Mouse (Mus musculus): ENCODE measurements at regions not wholly inside any gene's neighbourhood (a gene's known extent, or its start where the extent isn't known, plus 50 kb on each side); places are given as distances from the start of the nearest gene placed in this dataset.

DNA sequence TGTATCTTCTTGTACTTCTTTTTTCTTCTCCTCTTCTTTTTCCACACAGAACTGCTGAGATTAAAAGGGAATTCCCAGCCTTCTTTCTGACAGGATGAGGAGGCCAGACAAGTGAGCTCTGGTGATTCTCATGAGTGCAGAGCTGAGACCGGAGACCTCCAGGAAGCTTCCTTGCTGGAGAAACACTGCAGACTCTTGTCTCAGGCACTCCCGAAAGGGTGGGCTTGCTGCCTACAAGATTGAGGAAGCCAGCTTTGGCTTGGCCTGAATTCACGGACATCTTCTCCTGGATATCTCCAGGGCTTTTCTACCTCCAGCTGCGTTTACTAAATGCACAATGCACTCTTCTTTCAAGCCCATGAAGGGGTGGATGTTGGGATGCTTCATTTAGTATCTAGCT is 226.0 kb downstream of the Csl start:
- peak in 1 of 2 experiments; percentile 15 for DNase-seq

DNA sequence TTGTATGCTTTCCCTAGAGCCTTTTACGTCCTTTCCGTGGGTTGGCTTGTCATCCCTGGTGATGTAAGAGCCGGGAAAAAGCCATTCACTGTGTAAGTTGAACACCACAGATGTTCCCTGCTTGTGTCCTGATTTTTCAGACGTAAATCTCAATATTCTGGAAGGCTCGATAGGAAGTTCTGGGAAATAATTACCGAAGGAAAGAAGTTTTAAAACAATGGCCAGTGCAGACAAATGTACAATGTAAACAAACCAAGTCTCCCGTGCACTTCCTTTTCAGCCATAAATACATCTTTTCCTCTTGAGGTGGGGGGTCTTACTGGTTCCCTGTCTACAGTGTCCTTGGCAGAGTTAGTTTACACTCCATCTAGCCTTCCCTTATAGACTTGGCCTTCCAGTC is 225.2 kb downstream of the Csl start:
- no peak for DNase-seq

DNA sequence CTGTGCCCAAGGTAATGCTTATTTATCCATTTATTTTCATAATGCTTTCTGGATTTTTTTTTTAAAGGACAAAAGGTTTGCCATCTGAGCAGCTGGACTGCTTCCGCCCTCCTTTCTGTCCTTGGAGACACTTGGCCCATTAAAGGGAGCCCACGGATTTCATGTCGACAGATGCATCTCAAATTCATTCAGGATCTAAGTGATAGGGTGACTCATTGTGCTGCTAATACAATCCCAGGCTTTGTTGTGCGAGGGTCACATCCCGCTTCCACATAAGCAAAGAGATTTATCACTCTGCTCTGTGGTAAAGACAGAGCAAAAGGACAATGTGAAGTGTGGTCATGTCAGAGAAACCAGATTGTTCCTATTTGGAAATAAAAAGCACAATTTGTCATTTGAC is 220.8 kb downstream of the Csl start:
- DNase-seq = no peak

DNA sequence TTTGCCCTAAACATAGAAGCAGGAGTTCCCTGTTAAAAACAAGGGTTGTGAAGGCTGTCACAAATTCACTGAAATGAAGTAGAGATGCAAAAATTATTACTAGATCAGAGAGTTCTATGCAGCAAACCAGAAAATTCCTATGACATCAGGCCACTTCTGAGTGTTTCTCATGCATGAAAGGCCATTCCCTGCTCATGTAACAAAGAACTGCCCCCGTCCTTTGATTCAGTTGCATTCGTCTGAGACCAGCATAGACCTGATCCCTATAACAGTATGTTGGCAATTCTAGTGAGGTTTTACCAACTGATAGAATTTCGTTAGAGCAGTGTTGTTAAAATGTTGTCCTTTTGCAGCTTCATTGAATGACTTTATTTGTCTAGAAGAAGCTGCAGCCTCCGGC is 207.1 kb downstream of the Csl start:
- DNase-seq = no peak

- peak; percentile 47 to 61 for DNase-seq
These were observed 206.5 kb downstream of the Csl start for GRCm38 (mm10) chr10:99552836-99553540.

DNA sequence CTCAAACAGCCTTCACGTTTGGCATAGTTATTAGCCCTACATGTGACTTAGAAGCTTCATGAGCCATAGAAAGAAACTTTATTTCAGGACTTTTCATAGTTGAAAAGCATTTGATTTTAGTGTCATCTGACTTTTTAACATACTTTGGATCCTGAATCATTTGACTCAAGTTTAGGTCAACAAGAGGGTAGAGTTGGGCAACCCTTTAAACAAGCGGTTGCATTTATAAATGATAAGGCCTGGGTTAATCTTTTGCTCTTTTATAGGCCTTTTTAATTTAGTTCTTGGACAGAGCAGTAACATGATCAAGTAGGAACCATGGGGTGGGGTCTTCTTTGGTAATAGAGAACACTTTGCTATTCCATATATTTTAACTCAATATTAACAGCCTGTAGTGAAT is 204.4 kb downstream of the Csl start:
- DNase-seq = no peak

- no peak for DNase-seq
These were observed 203.7 kb downstream of the Csl start for GRCm38 (mm10) chr10:99555658-99556352.

DNA sequence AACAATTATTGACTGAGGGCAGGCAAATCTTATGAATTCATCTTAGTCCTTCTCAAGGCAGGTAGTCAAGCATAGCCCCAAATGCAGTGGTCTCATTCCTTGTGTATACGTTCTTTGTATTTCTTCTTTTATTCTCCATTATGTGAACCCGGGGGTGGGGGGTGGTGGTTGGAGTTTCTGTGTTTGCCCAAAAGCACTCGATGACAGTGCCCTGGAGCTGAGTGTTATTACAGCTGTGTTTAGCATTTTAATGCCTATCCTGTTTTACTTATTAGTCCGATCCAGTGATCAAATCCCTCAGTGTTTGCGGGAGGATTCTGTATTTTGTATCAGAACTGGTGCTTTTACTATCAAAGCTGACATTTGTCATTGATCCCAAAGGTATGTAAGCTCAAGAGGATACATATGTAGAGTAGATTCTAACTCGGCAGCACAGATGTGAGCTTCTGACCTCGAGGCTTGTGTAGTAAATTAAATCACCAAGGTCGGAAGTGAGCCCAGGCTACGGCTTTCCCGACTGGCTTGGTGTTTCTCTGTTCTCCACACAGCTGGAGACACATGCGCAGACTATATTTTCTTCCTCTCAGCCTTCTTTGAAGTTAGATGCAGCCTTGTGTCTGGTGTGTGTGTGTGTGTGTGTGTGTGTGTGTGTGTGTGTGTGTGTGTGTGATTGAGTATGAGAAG is 203.0 kb downstream of the Csl start:
- DNase-seq = no peak

DNA sequence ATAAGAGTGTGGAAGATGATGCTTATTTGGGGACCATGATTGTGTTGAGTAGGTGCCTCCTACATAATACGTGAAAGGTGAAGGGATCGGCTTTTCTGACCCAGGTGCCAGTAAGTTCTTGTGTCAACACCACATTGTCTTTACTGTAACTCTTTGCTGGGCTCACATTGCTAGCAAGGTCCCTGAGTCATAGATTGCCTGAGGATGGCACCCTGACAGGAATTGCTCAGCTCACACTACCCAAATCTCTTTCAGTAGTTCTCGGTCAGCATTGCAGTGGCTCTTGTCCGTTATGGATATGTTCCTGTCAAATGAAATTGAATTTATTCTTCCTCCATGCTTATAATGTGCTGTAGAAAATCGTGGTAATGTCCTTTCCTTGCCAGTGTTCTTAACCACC is 200.8 kb downstream of the Csl start:
- no peak for DNase-seq

DNA sequence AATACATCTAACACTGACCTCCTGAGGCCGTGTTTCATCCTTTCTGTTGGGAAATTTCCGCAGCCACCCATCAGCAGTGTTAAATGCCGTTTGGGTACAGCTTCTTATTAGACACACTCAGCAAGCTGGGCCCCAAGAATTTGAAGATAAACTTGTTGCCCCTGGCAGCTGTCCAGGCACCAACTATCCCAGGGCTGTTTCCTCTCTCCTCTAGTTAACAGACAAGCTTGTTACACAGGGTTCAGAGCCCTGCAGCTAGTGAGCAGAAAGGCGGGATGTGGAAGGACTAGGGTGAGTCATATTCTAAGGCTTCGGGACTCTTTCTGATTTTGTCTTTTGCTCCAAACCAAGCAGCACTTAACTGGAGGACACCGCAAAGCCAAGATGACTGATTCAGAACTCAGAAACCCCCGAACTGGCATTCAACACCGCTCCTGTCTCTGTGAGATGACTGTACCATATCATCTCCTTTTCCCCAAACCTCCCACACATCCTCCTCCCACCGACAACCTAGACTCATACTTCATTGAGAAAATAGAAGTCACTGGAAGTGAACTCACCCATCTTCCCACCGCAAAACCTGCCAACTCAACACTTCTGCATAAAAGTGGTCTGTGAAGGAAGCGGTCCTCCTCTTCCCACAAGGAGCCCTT is 198.2 kb downstream of the Csl start:
- no peak for DNase-seq

GRCm38 (mm10) chr10:99564605-99565004 is 194.9 kb downstream of the Csl start:
- DNase-seq = no peak

- DNase-seq = peak; percentile 79 to 83
These were observed 191.0 kb downstream of the Csl start for GRCm38 (mm10) chr10:99568424-99568823.

DNA sequence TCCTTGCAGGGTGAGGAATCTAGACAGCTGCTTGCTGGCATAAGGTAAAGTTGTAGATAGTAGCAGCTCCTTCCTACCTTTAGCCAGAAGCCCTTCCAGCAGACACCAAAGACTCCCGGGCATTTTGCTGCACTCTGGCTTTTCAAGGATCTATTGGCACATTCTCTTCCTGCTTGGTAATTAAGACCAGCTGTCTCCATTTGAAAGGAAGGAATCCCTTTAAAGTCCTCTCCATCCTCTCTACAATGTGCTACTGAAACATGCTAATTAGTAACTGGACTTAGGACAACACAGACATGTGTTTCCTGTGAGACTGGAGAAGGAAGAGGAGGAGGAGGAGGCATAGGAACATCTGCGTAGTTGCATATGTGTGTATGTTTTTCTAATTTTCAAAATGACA is 189.3 kb downstream of the Csl start:
- DNase-seq = peak; percentile 25

GRCm38 (mm10) chr10:99573997-99574396 is 185.5 kb downstream of the Csl start:
- DNase-seq = peak in 1 of 2 experiments; percentile 15

DNA sequence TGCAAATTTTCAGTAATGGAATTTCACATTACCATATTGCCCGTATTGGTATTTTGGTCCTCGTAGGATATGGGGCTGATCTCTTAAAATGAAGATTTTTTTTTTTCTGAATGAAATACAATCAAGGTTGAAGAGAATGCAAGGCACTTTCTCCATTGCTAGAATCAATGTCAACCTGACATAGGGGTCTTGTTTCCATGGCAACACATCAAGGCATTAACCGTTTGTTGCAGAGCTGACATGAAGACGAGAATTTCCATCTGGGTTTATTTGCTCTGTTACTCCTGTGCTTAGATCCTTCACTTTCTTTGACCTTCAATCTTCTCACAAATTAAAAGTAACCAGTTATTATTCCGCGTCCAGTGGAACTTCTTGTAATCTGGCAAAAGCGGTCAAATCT is 184.2 kb downstream of the Csl start:
- peak; percentile 16 to 36 for DNase-seq

DNA sequence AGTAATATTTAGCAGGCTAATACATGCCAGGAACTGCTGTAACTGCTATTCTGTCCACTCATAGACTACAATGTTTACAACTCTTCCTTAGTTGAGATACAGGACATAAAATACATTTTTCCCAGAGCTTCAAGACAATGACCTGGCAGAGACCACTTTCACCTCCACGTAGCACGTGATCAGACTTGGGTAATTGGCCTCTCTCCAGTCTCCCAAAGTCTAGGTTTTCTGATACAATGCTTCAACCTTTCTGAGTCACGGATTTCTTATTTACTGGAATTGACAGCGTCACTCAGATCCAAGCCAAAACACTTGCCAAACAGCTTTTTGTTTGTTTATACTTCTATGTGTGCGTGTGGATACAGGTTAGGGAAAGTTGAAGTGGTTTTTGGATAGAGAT is 183.2 kb downstream of the Csl start:
- DNase-seq = no peak

DNA sequence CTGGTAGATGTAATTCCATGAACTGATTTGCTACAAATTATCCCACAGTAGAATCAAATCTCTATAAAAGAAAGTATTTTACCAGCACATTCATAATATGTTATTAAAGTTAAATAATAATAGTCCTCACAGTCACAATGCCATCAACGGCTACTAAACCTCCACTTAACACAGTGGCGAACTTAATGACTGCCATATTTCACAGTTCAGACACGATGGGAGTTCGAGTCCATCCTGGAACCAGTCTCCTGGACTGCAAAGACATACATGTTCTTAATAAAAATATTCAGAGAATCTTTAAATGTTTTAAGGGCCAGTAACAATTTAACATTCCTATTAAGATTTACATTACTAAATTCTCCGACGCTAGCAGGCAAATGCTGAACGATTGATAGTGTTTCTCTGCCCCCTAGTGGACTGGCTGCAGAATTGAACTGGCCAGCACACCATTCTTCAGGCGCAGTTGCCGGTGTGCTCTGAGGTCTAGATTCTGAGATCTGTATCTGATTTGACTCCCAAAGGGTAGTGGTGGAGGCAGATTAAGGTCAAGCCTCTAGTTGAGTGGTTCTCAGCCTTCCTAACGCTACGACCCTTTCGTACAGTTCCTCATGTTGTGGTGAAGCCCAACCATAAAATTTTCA is 182.3 kb downstream of the Csl start:
- DNase-seq = peak; percentile 73 to 83

DNA sequence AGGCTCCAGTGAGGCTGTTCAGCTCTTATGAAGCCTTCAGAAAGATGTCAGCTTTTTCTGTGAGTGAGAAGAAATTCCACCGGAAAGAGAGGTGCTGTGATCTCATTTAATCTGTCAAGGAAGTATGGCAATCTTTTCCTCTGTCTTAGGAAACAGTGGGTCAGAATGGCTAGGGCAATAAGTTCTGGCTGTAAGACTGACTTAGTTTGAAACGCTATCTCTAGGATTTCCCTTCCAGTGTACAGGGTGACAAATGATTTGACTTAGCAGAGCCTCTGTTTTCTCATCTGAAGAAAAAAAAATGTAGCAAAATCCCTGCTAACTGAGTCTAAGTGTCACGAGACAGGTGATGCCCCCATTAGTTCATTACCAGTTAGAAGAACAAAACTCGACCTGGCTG is 181.1 kb downstream of the Csl start:
- no peak for DNase-seq

DNA sequence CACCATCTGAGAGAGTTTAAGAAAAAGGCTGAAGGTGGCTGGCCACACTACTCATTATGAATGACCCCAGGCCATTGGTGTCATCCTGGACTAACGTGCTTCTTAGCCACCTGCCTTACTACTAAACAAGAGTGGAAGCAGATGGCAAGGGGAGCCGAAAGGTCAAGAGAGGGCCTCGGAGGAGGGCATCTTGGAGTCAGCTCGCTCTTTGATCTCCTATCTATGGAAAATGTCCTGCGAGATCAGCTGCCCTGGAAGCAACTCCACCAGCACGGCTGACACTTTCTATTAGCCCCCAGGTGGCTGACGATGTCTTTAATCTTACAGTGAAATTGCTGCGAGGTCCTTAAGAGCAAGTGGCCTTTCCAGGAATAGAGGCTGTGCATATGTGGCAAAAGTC is 179.3 kb downstream of the Csl start:
- DNase-seq = no peak

GRCm38 (mm10) chr10:99581074-99581473 is 178.4 kb downstream of the Csl start:
- DNase-seq = no peak

DNA sequence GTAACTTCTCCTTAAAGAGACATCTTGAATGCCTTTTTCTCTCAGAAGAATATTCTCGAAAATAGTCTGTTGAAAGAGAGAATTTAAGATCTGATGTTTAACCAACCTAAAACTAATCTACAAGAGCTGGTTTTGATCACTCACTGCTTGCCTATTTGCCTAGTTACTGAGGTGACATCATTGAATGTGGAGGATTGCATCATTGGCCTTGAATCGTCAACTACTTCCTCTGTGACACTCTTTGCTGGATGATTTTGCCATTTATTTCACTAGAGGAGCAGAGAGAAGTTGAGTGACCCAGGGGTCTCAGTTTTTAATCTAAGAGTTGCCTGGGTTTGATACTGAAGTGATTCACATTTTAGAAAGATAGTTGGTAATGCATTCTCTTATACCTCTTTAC is 174.6 kb downstream of the Csl start:
- no peak for DNase-seq

DNA sequence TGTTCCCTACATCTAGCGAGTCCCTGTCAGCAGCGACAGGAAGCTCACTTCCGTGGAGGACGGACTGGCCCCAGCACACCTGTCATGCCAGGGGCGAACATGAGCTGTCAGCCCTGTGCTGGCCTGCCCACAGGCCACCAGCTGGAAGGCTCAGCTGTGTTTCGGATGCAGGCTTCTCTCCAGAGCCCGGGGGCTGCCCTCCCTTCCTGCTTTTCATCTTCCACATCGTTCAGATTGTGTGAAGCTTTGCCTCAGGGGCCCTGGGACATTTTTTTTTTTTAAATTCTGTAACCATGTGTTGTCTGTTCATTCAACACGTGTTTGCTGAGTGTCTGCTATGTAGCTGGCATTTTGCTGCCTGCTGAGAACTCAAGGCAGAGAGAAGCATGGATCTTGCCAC is 167.2 kb downstream of the Csl start:
- peak; percentile 55 to 60 for DNase-seq

GRCm38 (mm10) chr10:99595659-99596058 is 163.8 kb downstream of the Csl start:
- DNase-seq = no peak

All from cerebellum, postnatal 10 days (tissue).